Mouse (Mus musculus) hindbrain, embryonic 14.5 days (tissue): ENCODE data around the gene Ddx58. TPM values are rescaled to one million over a fixed set of nuclear protein-coding genes. Genes with fewer than 3 reads are reported as not detected.

ENCODE experiments used
- ATAC-seq: fragments of 200-750 bp; cut with Nextera tagmentation; 2 replicates; pipeline ENCODE4 v1.8.0; 2017; ENCODE audit warnings: moderate number of reproducible peaks, mild to moderate bottlenecking, moderate TSS enrichment, moderate library complexity; ENCODE audit not compliant: low FRiP score
- DNase-seq: peaks from one replicate; pipeline ENCODE4 v3.0.0-alpha.2; 2015; ENCODE audit warnings: low spot score
- H3K27ac ChIP-seq: fragments of 300-500 bp; sonication (generic); 2 replicates; pipeline ENCODE4 v1.5.1; 2014; ENCODE audit warnings: mild to moderate bottlenecking, moderate library complexity
- H3K27me3 ChIP-seq: fragments of 300-500 bp; sonication (generic); 2 replicates; pipeline ENCODE4 v1.6.1; 2014; ENCODE audit warnings: mild to moderate bottlenecking, low read length, mixed read lengths; ENCODE audit not compliant: control insufficient read depth, insufficient read depth
- H3K36me3 ChIP-seq: fragments of 300-500 bp; sonication (generic); replicated peaks from 2 replicates; pipeline ENCODE4 v1.6.1; 2014; ENCODE audit not compliant: control insufficient read depth, insufficient read depth
- H3K4me1 ChIP-seq: fragments of 300-500 bp; sonication (generic); replicated peaks from 2 replicates; pipeline ENCODE4 v1.6.1; 2014; ENCODE audit warnings: antibody characterized with exemption, low read length, mixed read lengths; ENCODE audit not compliant: control insufficient read depth, insufficient read depth
- H3K4me2 ChIP-seq: fragments of 300-500 bp; sonication (generic); replicated peaks from 2 replicates; pipeline ENCODE4 v1.6.1; 2014; ENCODE audit warnings: mild to moderate bottlenecking, moderate library complexity
- H3K4me3 ChIP-seq: fragments of 300-500 bp; sonication (generic); replicated peaks from 2 replicates; pipeline ENCODE4 v1.5.1; 2014; ENCODE audit warnings: mild to moderate bottlenecking, low read length
- H3K9ac ChIP-seq: fragments of 300-500 bp; sonication (generic); 2 replicates; pipeline ENCODE4 v1.6.1; 2014
- H3K9me3 ChIP-seq: fragments of 300-500 bp; sonication (generic); 2 replicates; pipeline ENCODE4 v1.6.1; 2016; ENCODE audit warnings: low read length; ENCODE audit not compliant: control insufficient read depth
- WGBS: fragments of 180-500 bp; shearing (Covaris S2); extraction: QIAGEN DNeasy Blood & Tissue Kit; methylation state at CpG from one replicate; pipeline ENCODE4 v1.1.7; 2014; 5-methylcytosine and 5-hydroxymethylcytosine counted together
- polyA plus RNA-seq: library from polyadenylated mRNA; unstranded; fragments of >200 nt; fragmentation: Nextera tagmentation; extraction: Ambion mirVana; gene quantifications from 2 replicates; pipeline ENCODE4 v1.2.1, GENCODE M21; 2014

Ddx58 gene
- polyA plus RNA-seq, 1 experiment from 2014 or later = 4.3 TPM

- DNase-seq (no peak), ATAC-seq (peak; percentile 31; the same call in 1 of the 2 replicates)
- Histone ChIP-seq H3K4me3 (peak overlapping the region; percentile 43), H3K36me3 (no peaks in the 10 kb centered on the region), H3K4me2 (peak overlapping the region; percentile 85), H3K27me3 (no peaks in the 10 kb centered on the region), H3K27ac (no peak overlapping the region), H3K4me1 (peaks cover 10% of the 10 kb centered on the region), H3K9ac (no peak overlapping the region), H3K9me3 (no peaks in the 10 kb centered on the region)
- WGBS = 54% methylated on average over 5 of the region's 5 CpGs
Observed at GRCm38 (mm10) chr4:40240272-40240744, 680 bp upstream of the Ddx58 start.

- peak overlapping the region; percentile 85 for H3K4me2 ChIP-seq
- peak overlapping the region; percentile 55 for H3K9ac ChIP-seq
- no peak overlapping the region for H3K27ac ChIP-seq
- no peaks in the 10 kb centered on the region for H3K27me3 ChIP-seq
- H3K9me3 ChIP-seq = no peaks in the 10 kb centered on the region
- DNase-seq = peak; percentile 35
- WGBS = 2% methylated on average over 17 of the region's 17 CpGs
- peaks cover 10% of the 10 kb centered on the region for H3K4me1 ChIP-seq
- H3K36me3 ChIP-seq = no peaks in the 10 kb centered on the region
- ATAC-seq = peak; percentile 69; the same call in 1 of the 2 replicates
- H3K4me3 ChIP-seq = peak overlapping the region; percentile 43
Observed at GRCm38 (mm10) chr4:40238483-40239408, 882 bp downstream of the Ddx58 start.

- Histone ChIP-seq H3K9me3 (no peaks in the 10 kb centered on the region), H3K4me1 (peaks cover 10% of the 10 kb centered on the region), H3K4me3 (no peak overlapping the region), H3K4me2 (no peak overlapping the region), H3K36me3 (no peaks in the 10 kb centered on the region), H3K27ac (no peak overlapping the region), H3K27me3 (no peaks in the 10 kb centered on the region), H3K9ac (no peak overlapping the region)
- DNase-seq (no peak), ATAC-seq (no peak)
- WGBS = 94% methylated on average over 4 of the region's 4 CpGs
Observed at GRCm38 (mm10) chr4:40236829-40237228, 2.8 kb downstream of the Ddx58 start.

- Histone ChIP-seq H3K4me2 (no peak overlapping the region), H3K4me3 (no peak overlapping the region), H3K27ac (no peak overlapping the region), H3K9ac (no peak overlapping the region), H3K27me3 (no peaks in the 10 kb centered on the region), H3K36me3 (no peaks in the 10 kb centered on the region), H3K9me3 (no peaks in the 10 kb centered on the region), H3K4me1 (peaks cover 8% of the 10 kb centered on the region)
- DNase-seq (no peak), ATAC-seq (no peak)
- WGBS = 81% methylated on average over 6 of the region's 6 CpGs
Observed at GRCm38 (mm10) chr4:40234256-40234655, 5.4 kb downstream of the Ddx58 start.

GRCm38 (mm10) chr4:40233062-40233664 lies 6.5 kb downstream of the Ddx58 start:
- Histone ChIP-seq H3K27me3 (no peaks in the 10 kb centered on the region), H3K4me3 (no peak overlapping the region), H3K9ac (no peak overlapping the region), H3K9me3 (no peaks in the 10 kb centered on the region), H3K4me1 (no peaks in the 10 kb centered on the region), H3K4me2 (no peak overlapping the region), H3K36me3 (no peaks in the 10 kb centered on the region), H3K27ac (no peak overlapping the region)
- ATAC-seq (no peak), DNase-seq (no peak)
- WGBS = 92% methylated on average over 7 of the region's 7 CpGs

- Histone ChIP-seq H3K4me3 (no peak overlapping the region), H3K4me1 (no peaks in the 10 kb centered on the region), H3K4me2 (no peak overlapping the region), H3K9me3 (no peaks in the 10 kb centered on the region), H3K27me3 (no peaks in the 10 kb centered on the region), H3K36me3 (no peaks in the 10 kb centered on the region), H3K9ac (no peak overlapping the region), H3K27ac (no peak overlapping the region)
- ATAC-seq = no peak
- DNase-seq = no peak
- 95% methylated on average over 6 of the region's 6 CpGs for WGBS
Observed at GRCm38 (mm10) chr4:40229723-40230122, 9.9 kb downstream of the Ddx58 start.

- ATAC-seq (no peak), DNase-seq (no peak)
- H3K27ac ChIP-seq = no peak overlapping the region
- WGBS = 90% methylated on average over 7 of the region's 7 CpGs
- H3K36me3 ChIP-seq = no peaks in the 10 kb centered on the region
- H3K4me3 ChIP-seq = no peak overlapping the region
- no peak overlapping the region for H3K9ac ChIP-seq
- no peaks in the 10 kb centered on the region for H3K27me3 ChIP-seq
- no peaks in the 10 kb centered on the region for H3K9me3 ChIP-seq
- no peaks in the 10 kb centered on the region for H3K4me1 ChIP-seq
- H3K4me2 ChIP-seq = no peak overlapping the region
Observed at GRCm38 (mm10) chr4:40227886-40228285, 11.7 kb downstream of the Ddx58 start.

GRCm38 (mm10) chr4:40227131-40227530 lies 12.5 kb downstream of the Ddx58 start:
- 88% methylated on average over 11 of the region's 11 CpGs for WGBS
- no peak for ATAC-seq

GRCm38 (mm10) chr4:40226095-40226494 lies 13.5 kb downstream of the Ddx58 start:
- DNase-seq (no peak), ATAC-seq (no peak)
- no peak overlapping the region for H3K27ac ChIP-seq
- H3K27me3 ChIP-seq = no peaks in the 10 kb centered on the region; the same call in 1 of the 2 replicates
- no peaks in the 10 kb centered on the region for H3K9me3 ChIP-seq
- no peaks in the 10 kb centered on the region for H3K36me3 ChIP-seq
- H3K4me3 ChIP-seq = no peak overlapping the region
- H3K4me2 ChIP-seq = no peak overlapping the region
- H3K9ac ChIP-seq = no peak overlapping the region
- no peaks in the 10 kb centered on the region for H3K4me1 ChIP-seq
- WGBS = 77% methylated on average over 5 of the region's 5 CpGs

More at GRCm38 (mm10) chr4:40227131-40227530, 12.5 kb downstream of the Ddx58 start:
- Histone ChIP-seq H3K4me2 (no peak overlapping the region), H3K36me3 (no peaks in the 10 kb centered on the region), H3K27me3 (no peaks in the 10 kb centered on the region), H3K4me3 (no peak overlapping the region), H3K4me1 (no peaks in the 10 kb centered on the region), H3K27ac (no peak overlapping the region), H3K9me3 (no peaks in the 10 kb centered on the region), H3K9ac (no peak overlapping the region)
- DNase-seq = no peak
